15 mouse cellular contexts compared by ENCODE assay signal in the genomic region with DNA sequence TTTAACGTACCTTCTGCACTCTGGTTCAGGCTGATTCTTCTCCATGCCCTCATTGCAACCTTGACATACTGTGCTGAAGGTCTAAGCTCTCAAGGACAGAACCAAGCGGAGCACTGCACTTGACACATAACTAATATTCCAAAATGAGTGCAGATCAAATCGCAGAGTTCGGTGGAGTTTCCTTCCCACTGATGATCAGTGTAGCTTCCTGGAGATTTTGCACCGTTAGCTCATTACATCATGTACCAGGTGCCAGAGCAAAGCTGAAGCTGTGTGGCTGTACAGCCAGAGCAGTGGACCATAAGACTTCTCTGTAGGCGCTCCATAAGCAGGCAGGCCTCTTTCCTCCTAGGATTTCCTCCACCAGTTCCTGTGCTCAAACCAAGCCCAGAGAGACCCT.
"Had no signal": no experiment of that assay in that cellular context is flagged by ENCODE, and none has a peak within 500 bp of the region (broad histone marks: within the 10 kb centered on the region; RNA-seq: fewer than 3 reads in every experiment).

No protein-coding gene starts in this region.

- H3K9me3 ChIP-seq: lung, embryonic 15.5 days; midbrain, embryonic 13.5 days; midbrain, embryonic 15.5 days; neural tube, embryonic 12.5 days; stomach, embryonic 15.5 days had no signal

- H3K27ac ChIP-seq: lung, embryonic 15.5 days; macrophage; midbrain, embryonic 13.5 days; midbrain, embryonic 15.5 days; neural tube, embryonic 12.5 days; stomach, embryonic 15.5 days; stomach, postnatal 0 days had no signal

- H3K27me3 ChIP-seq: lung, embryonic 15.5 days; midbrain, embryonic 13.5 days; midbrain, embryonic 15.5 days; neural tube, embryonic 12.5 days; stomach, embryonic 15.5 days had no signal

- H3K36me3 ChIP-seq: lung, embryonic 15.5 days; midbrain, embryonic 13.5 days; midbrain, embryonic 15.5 days; neural tube, embryonic 12.5 days; stomach, embryonic 15.5 days had no signal

- H3K4me1 ChIP-seq: lung, embryonic 15.5 days; megakaryocyte, embryonic 14.5 days; midbrain, embryonic 13.5 days; midbrain, embryonic 15.5 days; neural tube, embryonic 12.5 days; stomach, embryonic 15.5 days had no signal

- H3K4me3 ChIP-seq: lung, embryonic 15.5 days; megakaryocyte, embryonic 14.5 days; midbrain, embryonic 13.5 days; midbrain, embryonic 15.5 days; neural tube, embryonic 12.5 days; stomach, embryonic 15.5 days had no signal

- DNase-seq: lung, adult 2 months; lung, postnatal 14 days; lung, postnatal 36 days; right cerebral cortex, postnatal 14 days; thymus, adult 2 months; thymus, postnatal 25 days; thymus, postnatal 4 days had no signal
